Mouse (Mus musculus): Measurements from ENCODE around the gene Hamp.

GRCm38 (mm10) chr7:30914732-30915131 lies 29.1 kb downstream of the Hamp start, which contains the start of gene Mag:
- TF ChIP-seq EP300 (optimal IDR thresholded peaks at IDR 0.05): no peak
- TF ChIP-seq CTCF (IDR thresholded peaks at IDR 0.05; ENCODE audit: low read depth): no peak
